Mouse (Mus musculus): ENCODE data around the gene Glis2. TPM values are rescaled to one million over a fixed set of nuclear protein-coding genes. Genes with fewer than 3 reads are reported as not detected.

Glis2 gene
- polyA plus RNA-seq, 1 experiment: 19.5 TPM

- DNase-seq: no peak
- H3K27ac ChIP-seq (ENCODE audit: insufficient read depth, low read length): no peak overlapping the region
- 70% methylated on average over 5 of the region's 5 CpGs for WGBS
- no peaks in the 10 kb centered on the region for H3K27me3 ChIP-seq (ENCODE audit: control insufficient read depth, insufficient read depth, low read length)
- H3K4me1 ChIP-seq (ENCODE audit: control insufficient read depth, insufficient read depth, low read length): peaks cover 5% of the 10 kb centered on the region; the same call in 1 of the 2 replicates
- H3K4me3 ChIP-seq (replicated peaks; ENCODE audit: insufficient read depth, low read depth, low read length): no peak overlapping the region
- TF ChIP-seq CTCF (IDR thresholded peaks at IDR 0.05; ENCODE audit: borderline replicate concordance, insufficient read depth, low read depth, low read length) (no peak), POLR2A (IDR thresholded peaks at IDR 0.05; ENCODE audit: borderline replicate concordance, insufficient read depth, low read length) (no peak)
Measured at GRCm38 (mm10) chr16:4584438-4584837, 10.1 kb upstream of the Glis2 start.

GRCm38 (mm10) chr16:4585642-4586530 lies 8.6 kb upstream of the Glis2 start:
- Histone ChIP-seq H3K27me3 (ENCODE audit: control insufficient read depth, insufficient read depth, low read length) (no peaks in the 10 kb centered on the region), H3K4me1 (ENCODE audit: control insufficient read depth, insufficient read depth, low read length) (peaks cover 5% of the 10 kb centered on the region; the same call in 1 of the 2 replicates), H3K4me3 (replicated peaks; ENCODE audit: insufficient read depth, low read depth, low read length) (peak overlapping the region; percentile 75), H3K27ac (ENCODE audit: insufficient read depth, low read length) (no peak overlapping the region)
- TF ChIP-seq POLR2A (IDR thresholded peaks at IDR 0.05; ENCODE audit: borderline replicate concordance, insufficient read depth, low read length) (no peak), CTCF (IDR thresholded peaks at IDR 0.05; ENCODE audit: borderline replicate concordance, insufficient read depth, low read depth, low read length) (no peak)
- DNase-seq: no peak
- WGBS: 11% methylated on average over 14 of the region's 14 CpGs

- TF ChIP-seq POLR2A (IDR thresholded peaks at IDR 0.05; ENCODE audit: borderline replicate concordance, insufficient read depth, low read length) (no peak), CTCF (IDR thresholded peaks at IDR 0.05; ENCODE audit: borderline replicate concordance, insufficient read depth, low read depth, low read length) (no peak)
- Histone ChIP-seq H3K27me3 (ENCODE audit: control insufficient read depth, insufficient read depth, low read length) (no peaks in the 10 kb centered on the region), H3K4me1 (ENCODE audit: control insufficient read depth, insufficient read depth, low read length) (peaks cover 5% of the 10 kb centered on the region; the same call in 1 of the 2 replicates), H3K4me3 (replicated peaks; ENCODE audit: insufficient read depth, low read depth, low read length) (peak overlapping the region; percentile 75), H3K27ac (ENCODE audit: insufficient read depth, low read length) (no peak overlapping the region)
- peak; percentile 89 to 92 for DNase-seq
- WGBS: under 1% methylated on average over 43 of the region's 43 CpGs
Measured at GRCm38 (mm10) chr16:4586531-4587123, 7.9 kb upstream of the Glis2 start.

- WGBS: 58% methylated on average over 5 of the region's 5 CpGs
- TF ChIP-seq CTCF (IDR thresholded peaks at IDR 0.05; ENCODE audit: borderline replicate concordance, insufficient read depth, low read depth, low read length): no peak
- TF ChIP-seq POLR2A (IDR thresholded peaks at IDR 0.05; ENCODE audit: borderline replicate concordance, insufficient read depth, low read length): no peak
- H3K27ac ChIP-seq (ENCODE audit: insufficient read depth, low read length): no peak overlapping the region
- no peak for DNase-seq
- H3K4me1 ChIP-seq (ENCODE audit: control insufficient read depth, insufficient read depth, low read length): peaks cover 5% of the 10 kb centered on the region; the same call in 1 of the 2 replicates
- no peaks in the 10 kb centered on the region for H3K27me3 ChIP-seq (ENCODE audit: control insufficient read depth, insufficient read depth, low read length)
- H3K4me3 ChIP-seq (replicated peaks; ENCODE audit: insufficient read depth, low read depth, low read length): no peak overlapping the region
Measured at GRCm38 (mm10) chr16:4587516-4588210, 6.8 kb upstream of the Glis2 start.

GRCm38 (mm10) chr16:4590236-4590635 lies 4.3 kb upstream of the Glis2 start:
- Histone ChIP-seq H3K4me3 (replicated peaks; ENCODE audit: insufficient read depth, low read depth, low read length) (no peak overlapping the region), H3K27ac (ENCODE audit: insufficient read depth, low read length) (no peak overlapping the region), H3K4me1 (ENCODE audit: control insufficient read depth, insufficient read depth, low read length) (peaks cover 6% of the 10 kb centered on the region), H3K27me3 (ENCODE audit: control insufficient read depth, insufficient read depth, low read length) (no peaks in the 10 kb centered on the region)
- TF ChIP-seq POLR2A (IDR thresholded peaks at IDR 0.05; ENCODE audit: borderline replicate concordance, insufficient read depth, low read length): no peak
- TF ChIP-seq CTCF (IDR thresholded peaks at IDR 0.05; ENCODE audit: borderline replicate concordance, insufficient read depth, low read depth, low read length): no peak
- 96% methylated on average over 9 of the region's 9 CpGs for WGBS
- DNase-seq: no peak

- DNase-seq: peak; percentile 62 to 69
- peaks cover 7% of the 10 kb centered on the region for H3K4me1 ChIP-seq (ENCODE audit: control insufficient read depth, insufficient read depth, low read length)
- no peaks in the 10 kb centered on the region for H3K27me3 ChIP-seq (ENCODE audit: control insufficient read depth, insufficient read depth, low read length)
- H3K27ac ChIP-seq (ENCODE audit: insufficient read depth, low read length): no peak overlapping the region
- 28% methylated on average over 32 of the region's 32 CpGs for WGBS
- H3K4me3 ChIP-seq (replicated peaks; ENCODE audit: insufficient read depth, low read depth, low read length): peak overlapping the region; percentile 63
- TF ChIP-seq POLR2A (IDR thresholded peaks at IDR 0.05; ENCODE audit: borderline replicate concordance, insufficient read depth, low read length) (no peak), CTCF (IDR thresholded peaks at IDR 0.05; ENCODE audit: borderline replicate concordance, insufficient read depth, low read depth, low read length) (peak; percentile 53; the same call in 1 of the 2 replicates)
Measured at GRCm38 (mm10) chr16:4592909-4593875, 1.3 kb upstream of the Glis2 start.
